30 mouse cellular contexts compared by ENCODE assay signal in the genomic region with DNA sequence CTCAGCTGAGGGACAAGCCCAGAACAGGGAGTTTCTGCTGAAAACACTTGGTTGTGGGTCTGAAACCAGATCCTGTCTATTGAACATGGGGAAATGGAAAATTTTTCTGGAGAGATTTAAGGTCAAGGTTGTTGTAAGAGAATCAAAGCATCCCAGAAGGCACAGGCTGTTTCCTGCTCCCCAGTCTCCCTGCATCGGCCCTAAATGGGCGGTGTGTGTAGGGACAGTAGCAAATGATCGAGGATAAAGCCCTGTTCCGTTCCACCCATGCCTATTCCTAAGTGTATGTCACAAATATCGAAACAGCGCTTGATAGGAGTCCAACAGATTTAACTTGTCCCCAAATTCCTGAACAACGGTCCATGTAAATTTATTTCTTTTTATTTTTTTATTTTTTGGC. TPM values are rescaled to one million over a fixed set of nuclear protein-coding genes. Genes with fewer than 3 reads are reported as not detected.
DNase-seq lines count a peak whose midpoint lies in the region; ATAC-seq lines count a peak whose summit lies in the region.
"Had no signal": no experiment of that assay in that cellular context is flagged by ENCODE, and none has a peak within 500 bp of the region (broad histone marks: within the 10 kb centered on the region; RNA-seq: fewer than 3 reads in every experiment).

No protein-coding gene starts in this region.

- no peaks in the 10 kb centered on the region for H3K9me3 ChIP-seq in midbrain, embryonic 15.5 days
- H3K9me3 ChIP-seq in midbrain, embryonic 11.5 days (ENCODE audit: control insufficient read depth, low read length) = no peaks in the 10 kb centered on the region
- H3K9me3 ChIP-seq: embryonic facial prominence, embryonic 10.5 days; embryonic facial prominence, embryonic 15.5 days; forebrain, embryonic 13.5 days; intestine, embryonic 15.5 days had no signal

- no peak overlapping the region for H3K4me3 ChIP-seq in midbrain, embryonic 15.5 days
- H3K4me3 ChIP-seq in midbrain, embryonic 11.5 days (ENCODE audit: low read depth, low read length) = no peak overlapping the region

- H3K27me3 ChIP-seq in midbrain, embryonic 15.5 days (replicated peaks) = no peaks in the 10 kb centered on the region
- H3K27me3 ChIP-seq in midbrain, embryonic 11.5 days (ENCODE audit: control insufficient read depth, insufficient read depth, low read length) = peaks cover 6% of the 10 kb centered on the region; the same call in 1 of the 2 replicates
- H3K27me3 ChIP-seq: intestine, embryonic 15.5 days had no signal

- H3K36me3 ChIP-seq in midbrain, embryonic 15.5 days (replicated peaks) = no peaks in the 10 kb centered on the region
- no peaks in the 10 kb centered on the region for H3K36me3 ChIP-seq in midbrain, embryonic 11.5 days (ENCODE audit: control insufficient read depth, insufficient read depth, low read length)
- H3K36me3 ChIP-seq: embryonic facial prominence, embryonic 10.5 days; embryonic facial prominence, embryonic 15.5 days; intestine, embryonic 15.5 days had no signal

- no peak overlapping the region for H3K9ac ChIP-seq in midbrain, embryonic 15.5 days
- H3K9ac ChIP-seq in midbrain, embryonic 11.5 days (ENCODE audit: low read length) = no peak overlapping the region
- H3K9ac ChIP-seq: liver, embryonic 14.5 days had no signal

- WGBS in midbrain, embryonic 15.5 days = 89% methylated on average over 7 of the region's 7 CpGs
- 89% methylated on average over 7 of the region's 7 CpGs for WGBS in midbrain, embryonic 11.5 days

- no peak for ATAC-seq in midbrain, embryonic 15.5 days (replicated peaks)
- no peak for ATAC-seq in midbrain, embryonic 11.5 days (ENCODE audit: low FRiP score)
- ATAC-seq: intestine, embryonic 15.5 days; Patski had no signal

- no peak overlapping the region for H3K27ac ChIP-seq in midbrain, embryonic 15.5 days
- H3K27ac ChIP-seq in midbrain, embryonic 11.5 days (ENCODE audit: low read depth, low read length) = no peak overlapping the region
- H3K27ac ChIP-seq: embryonic facial prominence, embryonic 15.5 days; forebrain, embryonic 13.5 days; intestine, embryonic 15.5 days; liver, embryonic 14.5 days; macrophage had no signal

- intact Hi-C loops in heart, postnatal 10 days (cut with DNase I) = no loop called here

- peak overlapping the region; percentile 86; the same call in 1 of the 2 replicates for H3K4me2 ChIP-seq in midbrain, embryonic 15.5 days
- H3K4me2 ChIP-seq in midbrain, embryonic 11.5 days = no peak overlapping the region

- H3K4me1 ChIP-seq in midbrain, embryonic 15.5 days = peaks cover 7% of the 10 kb centered on the region; the same call in 1 of the 2 replicates
- H3K4me1 ChIP-seq in midbrain, embryonic 11.5 days (ENCODE audit: control insufficient read depth, insufficient read depth, low read length) = peaks cover 4% of the 10 kb centered on the region
- H3K4me1 ChIP-seq: embryonic facial prominence, embryonic 15.5 days; forebrain, embryonic 13.5 days; intestine, embryonic 15.5 days had no signal

- peak; percentile 38 for DNase-seq in adrenal gland, postnatal 10 days
- DNase-seq in adrenal gland, adult 18-20 months (ENCODE audit: low spot score in 2 of 2) = no peak
- peak; percentile 76 for DNase-seq in heart, adult 11 months
- no peak for DNase-seq in heart, postnatal 10 days
- DNase-seq in midbrain, embryonic 11.5 days (ENCODE audit: low spot score, missing footprints) = no peak
- peak; percentile 34 for DNase-seq in adrenal gland, postnatal 25 days
- no peak for DNase-seq in thymus, postnatal 14 days
- DNase-seq: gastrocnemius, postnatal 25 days; heart, adult 18-20 months; heart, postnatal 4 days; kidney, adult 2 months; kidney, postnatal 36 days; layer of hippocampus, postnatal 36 days; liver; lung, adult 2 months; lung, postnatal 10 days; right cerebral cortex, adult 18-20 months; spleen, adult 18-20 months; thymus, adult 18-20 months; thymus, postnatal 36 days had no signal

RNA-seq across cellular contexts. Expression of a gene that starts 1.1 kb away (rescaled TPM):
- 100 to 1,000 TPM; 131 to 173 TPM for total RNA-seq in adrenal gland, postnatal 10 days (2021)
- total RNA-seq in adrenal gland, adult 18-20 months (2021) = 100 to 1,000 TPM in 1 of 2 experiments, 10 to 100 TPM in 1; 43.3 to 279 TPM
- total RNA-seq in heart, postnatal 10 days (2021) = 10 to 100 TPM; 14.1 to 15.0 TPM
- polyA plus RNA-seq in midbrain, embryonic 15.5 days (2015; fragmentation: Nextera tagmentation; extraction: Ambion mirVana) = 36.9 and 42.9 TPM in 2 replicates
- polyA plus RNA-seq in midbrain, embryonic 11.5 days (2014; fragmentation: Nextera tagmentation; extraction: Ambion mirVana) = 2.0 TPM in 2 replicates
- total RNA-seq in adrenal gland, postnatal 25 days (2021) = 399 and 527 TPM in 2 replicates
- total RNA-seq: megakaryocyte-erythroid progenitor cell, adult 5-6 weeks; MEL had no signal
- polyA plus RNA-seq: macrophage had no signal

Comparison
In these comparisons a context has a peak if more than half of its experiments do, and no peak if none do; other contexts are left out.
1. DNase-seq: peak in adrenal gland, postnatal 10 days (single experiment), heart, adult 11 months (single experiment) and adrenal gland, postnatal 25 days (single experiment); none in adrenal gland, adult 18-20 months (0 of 2), heart, postnatal 10 days (0 of 2), midbrain, embryonic 11.5 days (single experiment) and thymus, postnatal 14 days (single experiment).